Mouse (Mus musculus): ENCODE measurements around the gene Gbp3.

DNA sequence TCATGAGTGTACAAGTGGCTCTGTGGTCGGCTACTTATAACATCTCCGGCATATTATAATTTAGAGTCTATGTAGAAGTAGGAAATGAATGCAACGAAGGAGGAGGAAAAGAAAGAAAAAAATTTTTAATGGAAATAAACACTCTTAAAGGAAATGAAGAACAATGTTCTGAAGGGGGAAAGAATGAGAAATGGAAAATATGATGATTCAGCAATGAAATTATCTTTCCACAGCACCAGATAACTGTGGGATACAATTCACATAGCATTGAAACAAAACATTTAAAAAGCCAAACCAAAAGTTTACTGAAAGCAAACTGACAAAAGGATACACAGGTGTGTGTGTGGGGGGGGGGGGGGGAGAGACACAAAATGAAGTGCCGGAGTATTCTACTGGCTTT lies 23.2 kb downstream of the Gbp3 start:
- TF ChIP-seq CTCF (IDR thresholded peaks at IDR 0.05; ENCODE audit: low read depth, low read length) (no peak), POLR2AphosphoS5 (IDR thresholded peaks at IDR 0.05; ENCODE audit: insufficient replicate concordance, low read depth, low read length) (no peak), GATA1 (IDR thresholded peaks at IDR 0.05; ENCODE audit: borderline replicate concordance, low read length) (no peak), TAL1 (conservative IDR thresholded peaks at IDR 0.05; ENCODE audit: low read depth, low read length) (no peak)
